Mouse (Mus musculus) limb, embryonic 13.5 days (tissue): ENCODE results near the gene Xlr3a. TPM values are rescaled to one million over a fixed set of nuclear protein-coding genes. Genes with fewer than 3 reads are reported as not detected.

Experiments used
- ATAC-seq: fragments of 200-750 bp; cut with Nextera tagmentation; 2 replicates; pipeline ENCODE4 v1.8.0; 2017; ENCODE audit warnings: low read depth, moderate number of reproducible peaks, moderate TSS enrichment; ENCODE audit not compliant: low FRiP score
- H3K27ac ChIP-seq: fragments of 300-500 bp; sonication (generic); 2 replicates; pipeline ENCODE4 v1.5.1; 2015; ENCODE audit warnings: inconsistent platforms, mild to moderate bottlenecking, moderate library complexity
- H3K27me3 ChIP-seq: fragments of 300-500 bp; sonication (generic); 2 replicates; pipeline ENCODE4 v1.6.1; 2015; ENCODE audit warnings: mild to moderate bottlenecking, inconsistent platforms
- H3K36me3 ChIP-seq: fragments of 300-500 bp; sonication (generic); 2 replicates; pipeline ENCODE4 v1.6.1; 2015; ENCODE audit warnings: inconsistent platforms, mild to moderate bottlenecking, moderate library complexity
- H3K4me1 ChIP-seq: fragments of 300-500 bp; sonication (generic); 2 replicates; pipeline ENCODE4 v1.6.1; 2015; ENCODE audit warnings: inconsistent platforms
- H3K4me2 ChIP-seq: fragments of 300-500 bp; sonication (generic); replicated peaks from 2 replicates; pipeline ENCODE4 v1.6.1; 2015; ENCODE audit warnings: inconsistent platforms, mild to moderate bottlenecking, moderate library complexity
- H3K4me3 ChIP-seq: fragments of 300-500 bp; sonication (generic); 2 replicates; pipeline ENCODE4 v1.5.1; 2015; ENCODE audit warnings: moderate library complexity, mild to moderate bottlenecking, inconsistent platforms
- H3K9ac ChIP-seq: fragments of 300-500 bp; sonication (generic); 2 replicates; pipeline ENCODE4 v1.6.1; 2015; ENCODE audit warnings: mild to moderate bottlenecking, inconsistent platforms
- H3K9me3 ChIP-seq: fragments of 300-500 bp; sonication (generic); 2 replicates; pipeline ENCODE4 v1.6.1; 2016; ENCODE audit warnings: inconsistent platforms
- WGBS: fragments of 180-500 bp; shearing (Covaris S2); methylation state at CpG from one replicate; pipeline ENCODE4 v1.1.7; 2015; 5-methylcytosine and 5-hydroxymethylcytosine counted together
- polyA plus RNA-seq: library from polyadenylated mRNA; unstranded; fragments of >200 nt; fragmentation: Nextera tagmentation; extraction: Ambion mirVana; gene quantifications from 2 replicates; pipeline ENCODE4 v1.2.1, GENCODE M21; 2015

Gene Xlr3a
- polyA plus RNA-seq, 1 experiment from 2014 or later, result 2.8 TPM

GRCm38 (mm10) chrX:73053860-73054563, 42.9 kb downstream of the Xlr3a start:
- Histone ChIP-seq H3K27ac (no peak overlapping the region), H3K4me1 (no peaks in the 10 kb centered on the region), H3K27me3 (0 out of 2 replicates have a peak, but pooled peaks cover 3% of the 10 kb centered on the region), H3K9ac (no peak overlapping the region), H3K4me3 (peak overlapping the region; percentile 17; the same call in 1 of the 2 replicates), H3K9me3 (no peaks in the 10 kb centered on the region), H3K4me2 (peak overlapping the region; percentile 43), H3K36me3 (no peaks in the 10 kb centered on the region)
- peak; percentile 91 for ATAC-seq
- WGBS, result 11% methylated on average over 14 of the region's 14 CpGs

GRCm38 (mm10) chrX:73039666-73040065, 57.2 kb downstream of the Xlr3a start:
- 81% methylated on average over 12 of the region's 12 CpGs for WGBS
- no peak overlapping the region for H3K9ac ChIP-seq
- H3K27ac ChIP-seq, result no peak overlapping the region
- H3K36me3 ChIP-seq, result no peaks in the 10 kb centered on the region
- H3K27me3 ChIP-seq, result peaks cover 9% of the 10 kb centered on the region
- ATAC-seq, result no peak
- H3K4me2 ChIP-seq, result no peak overlapping the region
- H3K9me3 ChIP-seq, result no peaks in the 10 kb centered on the region
- H3K4me3 ChIP-seq, result no peak overlapping the region
- no peaks in the 10 kb centered on the region for H3K4me1 ChIP-seq

GRCm38 (mm10) chrX:73038831-73039230, 58.1 kb downstream of the Xlr3a start:
- no peak for ATAC-seq
- no peaks in the 10 kb centered on the region for H3K36me3 ChIP-seq
- H3K4me1 ChIP-seq, result no peaks in the 10 kb centered on the region
- no peak overlapping the region for H3K9ac ChIP-seq
- peaks cover 9% of the 10 kb centered on the region for H3K27me3 ChIP-seq
- WGBS, result 86% methylated on average over 8 of the region's 8 CpGs
- H3K9me3 ChIP-seq, result no peaks in the 10 kb centered on the region
- H3K4me2 ChIP-seq, result no peak overlapping the region
- no peak overlapping the region for H3K4me3 ChIP-seq
- H3K27ac ChIP-seq, result no peak overlapping the region

GRCm38 (mm10) chrX:73037003-73037402, 59.9 kb downstream of the Xlr3a start, which contains the start of gene Pnma5:
Pnma5 (minus strand) TSS chrX:73037103.
- no peak for ATAC-seq
- peaks cover 9% of the 10 kb centered on the region for H3K27me3 ChIP-seq
- no peaks in the 10 kb centered on the region for H3K9me3 ChIP-seq

More at GRCm38 (mm10) chrX:73037003-73037402, 59.9 kb downstream of the Xlr3a start, which contains the start of gene Pnma5:
- Histone ChIP-seq H3K4me2 (no peak within 1 kb of the TSS), H3K27ac (no peak within 1 kb of the TSS), H3K4me1 (no peaks in the 10 kb centered on the region), H3K4me3 (no peak within 1 kb of the TSS), H3K9ac (no peak within 1 kb of the TSS), H3K36me3 (no peaks in the 10 kb centered on the region)
- 75% methylated on average over 1 of the region's 1 CpGs for WGBS

Other genes starting within 250 kb of the Xlr3a start
- 72.8 and 75.1 TPM in 2 replicates for gene Cetn2, start 178.7 kb downstream of the Xlr3a start, polyA plus RNA-seq
- 22.4 and 22.7 TPM in 2 replicates for gene Nsdhl, start 178.5 kb downstream of the Xlr3a start, polyA plus RNA-seq
- gene Zfp185, start 109.8 kb downstream of the Xlr3a start, polyA plus RNA-seq, result 25.0 and 28.4 TPM in 2 replicates
- 0.20 and 0.24 TPM in 2 replicates for gene Pnma5, start 60.0 kb downstream of the Xlr3a start, polyA plus RNA-seq
- gene Pnma3, start 32.3 kb downstream of the Xlr3a start, polyA plus RNA-seq, result 0.29 and 0.32 TPM in 2 replicates
- gene Xlr4a, start 14.6 kb downstream of the Xlr3a start, polyA plus RNA-seq, result 0.65 and 1.2 TPM in 2 replicates
- 0.06 and 0.10 TPM in 2 replicates for gene Gm14685, start 20.0 kb upstream of the Xlr3a start, polyA plus RNA-seq
- gene Xlr5b, start 51.7 kb upstream of the Xlr3a start, polyA plus RNA-seq, result not detected in 2 replicates
- gene DXBay18, start 52.4 kb upstream of the Xlr3a start, polyA plus RNA-seq, result not detected in 2 replicates
- not detected in 2 replicates for gene Spin2d, start 79.9 kb upstream of the Xlr3a start, polyA plus RNA-seq
- gene Xlr3b, start 95.1 kb upstream of the Xlr3a start, polyA plus RNA-seq, result 14.1 and 18.5 TPM in 2 replicates
- gene Xlr4b, start 117.2 kb upstream of the Xlr3a start, polyA plus RNA-seq, result 0.56 and 1.2 TPM in 2 replicates
- 10.9 and 12.1 TPM in 2 replicates for gene F8a, start 131.2 kb upstream of the Xlr3a start, polyA plus RNA-seq
- gene Xlr4c, start 146.0 kb upstream of the Xlr3a start, polyA plus RNA-seq, result not detected in 2 replicates
- gene Xlr3c, start 168.3 kb upstream of the Xlr3a start, polyA plus RNA-seq, result 0.13 and 0.51 TPM in 2 replicates
- 0.09 TPM in 1 of 2 replicates, not detected in the other for gene Xlr5a, start 195.9 kb upstream of the Xlr3a start, polyA plus RNA-seq
- gene Xlr5c, start 195.9 kb upstream of the Xlr3a start, polyA plus RNA-seq, result not detected in 2 replicates
- gene Gm45015, start 239.7 kb upstream of the Xlr3a start, polyA plus RNA-seq, result not detected in 2 replicates
- 19.6 and 23.3 TPM in 2 replicates for gene Zfp275, start 245.5 kb upstream of the Xlr3a start, polyA plus RNA-seq